ENCODE assay signal across 7 mouse cellular contexts in the genomic region with DNA sequence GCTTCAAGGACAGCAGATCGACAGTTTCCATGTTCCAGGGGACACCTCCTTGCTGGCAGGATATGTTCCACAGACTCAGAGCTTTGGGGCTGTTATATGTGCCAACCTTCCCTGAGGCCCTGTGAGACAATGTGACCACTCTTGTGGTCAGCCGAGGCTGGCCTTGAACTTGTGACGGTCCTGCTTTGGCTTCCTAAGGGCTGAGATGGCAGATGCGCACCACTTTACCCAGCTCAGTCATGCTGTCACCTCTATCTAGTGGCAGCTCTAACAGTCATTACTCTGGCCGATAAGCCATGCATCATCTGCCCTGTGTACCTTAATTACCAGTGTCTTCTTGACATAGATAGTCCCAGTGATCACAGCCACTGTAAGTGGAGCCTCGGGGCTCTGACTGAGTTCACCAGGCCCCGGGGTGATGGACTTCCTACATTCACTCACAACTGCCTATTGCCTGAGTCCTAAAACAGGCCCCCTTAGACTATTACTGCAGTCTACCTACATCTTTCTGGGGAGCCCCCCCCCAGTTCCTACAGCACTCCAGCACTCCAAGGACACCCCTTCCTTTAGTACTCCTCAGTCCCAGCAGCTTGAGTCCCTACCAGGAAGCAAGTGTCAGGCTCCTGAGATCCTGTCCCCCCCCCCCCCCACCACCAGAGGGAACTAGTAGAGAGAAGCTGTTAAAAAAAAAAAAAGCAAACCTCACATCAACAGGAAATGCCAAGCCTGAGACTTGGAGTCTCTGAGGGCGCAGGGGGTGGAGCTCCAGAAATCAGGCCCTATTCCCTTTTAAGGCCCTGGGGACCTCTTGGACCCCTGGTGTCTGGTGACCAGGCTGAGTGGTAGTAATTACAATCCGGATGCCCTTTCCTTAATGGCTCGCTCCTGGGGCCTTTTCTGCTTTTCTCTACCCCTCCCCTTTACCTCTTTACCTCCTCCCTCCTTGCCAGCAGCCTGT. TPM values are rescaled to one million over a fixed set of nuclear protein-coding genes. Genes with fewer than 3 reads are reported as not detected.
DNase-seq lines count a peak whose midpoint lies in the region; ATAC-seq and TF ChIP-seq lines count a peak whose summit lies in the region.

No protein-coding gene starts in this region.

- peaks cover 45% of the 10 kb centered on the region for H3K27me3 ChIP-seq in hindbrain, embryonic 11.5 days (ENCODE audit: control insufficient read depth, insufficient read depth, low read length)
- H3K27me3 ChIP-seq in limb, embryonic 14.5 days (ENCODE audit: control insufficient read depth, insufficient read depth, low read length): peaks cover 48% of the 10 kb centered on the region
- peaks cover 48% of the 10 kb centered on the region for H3K27me3 ChIP-seq in midbrain, postnatal 0 days (ENCODE audit: insufficient read depth, low read length)

- no peak for ATAC-seq in hindbrain, embryonic 11.5 days (ENCODE audit: low FRiP score)
- no peak for ATAC-seq in limb, embryonic 14.5 days (ENCODE audit: low FRiP score, low read depth)
- no peak for ATAC-seq in midbrain, postnatal 0 days (ENCODE audit: low FRiP score)

- H3K9ac ChIP-seq in hindbrain, embryonic 11.5 days (ENCODE audit: low read depth, low read length): no peak overlapping the region
- no peak overlapping the region for H3K9ac ChIP-seq in limb, embryonic 14.5 days (ENCODE audit: low read depth, low read length, severe bottlenecking)
- no peak overlapping the region for H3K9ac ChIP-seq in midbrain, postnatal 0 days (replicated peaks; ENCODE audit: low read length, poor library complexity, severe bottlenecking)

- H3K4me2 ChIP-seq in hindbrain, embryonic 11.5 days (replicated peaks; ENCODE audit: low read depth, low read length): 0 out of 2 replicates have a peak overlapping the region, but pooled peaks have one; percentile 27
- peak overlapping the region; percentile 36; the same call in 1 of the 2 replicates for H3K4me2 ChIP-seq in limb, embryonic 14.5 days (replicated peaks; ENCODE audit: low read depth, low read length, severe bottlenecking)
- no peak overlapping the region for H3K4me2 ChIP-seq in midbrain, postnatal 0 days (ENCODE audit: low read depth, low read length, poor library complexity, severe bottlenecking)

- H3K36me3 ChIP-seq in hindbrain, embryonic 11.5 days (ENCODE audit: control insufficient read depth, insufficient read depth, low read length): no peaks in the 10 kb centered on the region
- no peaks in the 10 kb centered on the region for H3K36me3 ChIP-seq in limb, embryonic 14.5 days (ENCODE audit: control insufficient read depth, insufficient read depth, low read length)
- H3K36me3 ChIP-seq in midbrain, postnatal 0 days (ENCODE audit: insufficient read depth, low read length): no peaks in the 10 kb centered on the region

- TF ChIP-seq POLR2A in bone marrow macrophage, adult 2 months (IDR thresholded peaks at IDR 0.05; ENCODE audit: borderline replicate concordance, low read depth, low read length): no peak
- TF ChIP-seq POLR2A in limb, embryonic 14.5 days (IDR thresholded peaks at IDR 0.05; ENCODE audit: borderline replicate concordance, extremely low read depth, insufficient read depth, insufficient read length): no peak

- H3K4me1 ChIP-seq in bone marrow macrophage, adult 2 months (ENCODE audit: control insufficient read depth, insufficient read depth, low read length): peaks cover 25% of the 10 kb centered on the region
- peaks cover 17% of the 10 kb centered on the region; the same call in 1 of the 2 replicates for H3K4me1 ChIP-seq in hindbrain, embryonic 11.5 days (replicated peaks; ENCODE audit: control insufficient read depth, insufficient read depth, low read length)
- peaks cover 32% of the 10 kb centered on the region for H3K4me1 ChIP-seq in limb, embryonic 14.5 days (ENCODE audit: control insufficient read depth, insufficient read depth, low read length)
- H3K4me1 ChIP-seq in midbrain, postnatal 0 days (ENCODE audit: insufficient read depth, low read length): peaks cover 3% of the 10 kb centered on the region; the same call in 1 of the 2 replicates

- no peaks in the 10 kb centered on the region for H3K9me3 ChIP-seq in hindbrain, embryonic 11.5 days (ENCODE audit: control insufficient read depth, low read length)
- no peaks in the 10 kb centered on the region for H3K9me3 ChIP-seq in limb, embryonic 14.5 days (ENCODE audit: control insufficient read depth, low read length)
- no peaks in the 10 kb centered on the region for H3K9me3 ChIP-seq in midbrain, postnatal 0 days (ENCODE audit: low read length)

- TF ChIP-seq CTCF in bone marrow macrophage, adult 2 months (IDR thresholded peaks at IDR 0.05; ENCODE audit: low read depth, low read length): peak; percentile 4; the same call in 1 of the 2 replicates
- no peak for TF ChIP-seq CTCF in midbrain, postnatal 0 days (IDR thresholded peaks at IDR 0.05)

- peak overlapping the region; percentile 99 for H3K27ac ChIP-seq in bone marrow macrophage, adult 2 months (ENCODE audit: insufficient read depth, low read depth, low read length)
- no peak overlapping the region for H3K27ac ChIP-seq in hindbrain, embryonic 11.5 days (ENCODE audit: low read depth, low read length)
- peak overlapping the region; percentile 21; the same call in 1 of the 2 replicates for H3K27ac ChIP-seq in limb, embryonic 14.5 days (replicated peaks; ENCODE audit: low read depth, low read length)
- peak overlapping the region; percentile 3; the same call in 1 of the 2 replicates for H3K27ac ChIP-seq in midbrain, postnatal 0 days (ENCODE audit: low read depth, low read length)

- peak overlapping the region; percentile 83 for H3K4me3 ChIP-seq in bone marrow macrophage, adult 2 months (ENCODE audit: insufficient read depth, low read length)
- no peak overlapping the region for H3K4me3 ChIP-seq in hindbrain, embryonic 11.5 days (ENCODE audit: low read depth, low read length)
- H3K4me3 ChIP-seq in limb, embryonic 14.5 days (replicated peaks; ENCODE audit: low read length): 0 out of 2 replicates have a peak overlapping the region, but pooled peaks have one; percentile 2
- H3K4me3 ChIP-seq in midbrain, postnatal 0 days (ENCODE audit: low read depth, low read length): no peak overlapping the region

- DNase-seq in CD4-positive, CD25-positive, alpha-beta regulatory T cell, adult 2 months (ENCODE audit: low read depth, low spot score): peak; percentile 65
- DNase-seq in hindbrain, embryonic 11.5 days (ENCODE audit: low spot score): peak; percentile 32
- no peak for DNase-seq in limb, embryonic 14.5 days (ENCODE audit: low spot score)
- DNase-seq in midbrain, postnatal 0 days (ENCODE audit: low spot score): no peak
- DNase-seq in cerebellum, adult 8-10 months: no peak
- no peak for DNase-seq in layer of hippocampus, postnatal 36 days

- WGBS in hindbrain, embryonic 11.5 days: 56% methylated on average over 10 of the region's 10 CpGs
- WGBS in limb, embryonic 14.5 days: 47% methylated on average over 10 of the region's 10 CpGs
- 67% methylated on average over 10 of the region's 10 CpGs for WGBS in midbrain, postnatal 0 days

RNA-seq across cellular contexts. Expression of gene Pde4a, which starts 1.9 kb away (rescaled TPM):
- 13.2 and 14.2 TPM in 2 replicates for polyA plus RNA-seq in bone marrow macrophage, adult 2 months (2012; ENCODE audit: insufficient read depth, insufficient read length, missing spikeins)
- polyA plus RNA-seq in hindbrain, embryonic 11.5 days (2014; fragmentation: Nextera tagmentation; extraction: Ambion mirVana): 5.2 and 5.7 TPM in 2 replicates
- polyA plus RNA-seq in limb, embryonic 14.5 days (2012; rRNA removed): 5.7 and 7.1 TPM in 2 replicates
- 4.4 and 5.7 TPM in 2 replicates for polyA plus RNA-seq in limb, embryonic 14.5 days (2014; fragmentation: Nextera tagmentation; extraction: Ambion mirVana)
- 40.7 and 46.5 TPM in 2 replicates for total RNA-seq in midbrain, postnatal 0 days (2014; rRNA removed)
- 59.8 and 63.8 TPM in 2 replicates for polyA plus RNA-seq in midbrain, postnatal 0 days (2015; fragmentation: Nextera tagmentation; extraction: Ambion mirVana)
- 10 to 100 TPM; 84.2 to 86.8 TPM for total RNA-seq in layer of hippocampus, postnatal 36 days (2021)

RNA-seq across cellular contexts. Expression of gene Cdc37, which starts 17.6 kb away (rescaled TPM):
- polyA plus RNA-seq in bone marrow macrophage, adult 2 months (2012; ENCODE audit: insufficient read depth, insufficient read length, missing spikeins): 104 and 110 TPM in 2 replicates
- polyA plus RNA-seq in hindbrain, embryonic 11.5 days (2014; fragmentation: Nextera tagmentation; extraction: Ambion mirVana): 306 and 307 TPM in 2 replicates
- polyA plus RNA-seq in limb, embryonic 14.5 days (2012; rRNA removed): 145 and 257 TPM in 2 replicates
- 292 and 299 TPM in 2 replicates for polyA plus RNA-seq in limb, embryonic 14.5 days (2014; fragmentation: Nextera tagmentation; extraction: Ambion mirVana)
- 29.0 and 37.7 TPM in 2 replicates for total RNA-seq in midbrain, postnatal 0 days (2014; rRNA removed)
- 179 and 186 TPM in 2 replicates for polyA plus RNA-seq in midbrain, postnatal 0 days (2015; fragmentation: Nextera tagmentation; extraction: Ambion mirVana)
- 100 to 1,000 TPM; 142 to 150 TPM for total RNA-seq in layer of hippocampus, postnatal 36 days (2021)

RNA-seq across cellular contexts. Expression of gene Tyk2, which starts 36.4 kb away (rescaled TPM):
- polyA plus RNA-seq in bone marrow macrophage, adult 2 months (2012; ENCODE audit: insufficient read depth, insufficient read length, missing spikeins): 46.3 and 47.1 TPM in 2 replicates
- polyA plus RNA-seq in hindbrain, embryonic 11.5 days (2014; fragmentation: Nextera tagmentation; extraction: Ambion mirVana): 6.9 and 8.0 TPM in 2 replicates
- polyA plus RNA-seq in limb, embryonic 14.5 days (2012; rRNA removed): 20.9 and 25.8 TPM in 2 replicates
- 10.6 and 11.4 TPM in 2 replicates for polyA plus RNA-seq in limb, embryonic 14.5 days (2014; fragmentation: Nextera tagmentation; extraction: Ambion mirVana)
- total RNA-seq in midbrain, postnatal 0 days (2014; rRNA removed): 9.8 and 9.9 TPM in 2 replicates
- 4.8 and 5.4 TPM in 2 replicates for polyA plus RNA-seq in midbrain, postnatal 0 days (2015; fragmentation: Nextera tagmentation; extraction: Ambion mirVana)
- 10 to 100 TPM; 14.6 to 18.0 TPM for total RNA-seq in layer of hippocampus, postnatal 36 days (2021)

Comparison
In these comparisons a context has a peak if more than half of its experiments do, and no peak if none do; other contexts are left out.
1. DNase-seq: peak in CD4-positive, CD25-positive, alpha-beta regulatory T cell, adult 2 months (single experiment) and hindbrain, embryonic 11.5 days (single experiment); none in limb, embryonic 14.5 days (single experiment), midbrain, postnatal 0 days (single experiment), cerebellum, adult 8-10 months (single experiment) and layer of hippocampus, postnatal 36 days (0 of 2).
2. H3K4me3 ChIP-seq: peak in bone marrow macrophage, adult 2 months (single experiment) and limb, embryonic 14.5 days (single experiment); none in hindbrain, embryonic 11.5 days (single experiment) and midbrain, postnatal 0 days (single experiment).